Mouse (Mus musculus) MEL (cell line): Measurements from ENCODE around the gene D630003M21Rik. TPM values are rescaled to one million over a fixed set of nuclear protein-coding genes. Genes with fewer than 3 reads are reported as not detected.

Experiments used
- DNase-seq: peaks from one replicate; pipeline ENCODE4 v3.0.0; 2011; ENCODE audit warnings: low read depth, low spot score
- H3K27ac ChIP-seq: 2 replicates; pipeline ENCODE4 v1.5.1; 2012; ENCODE audit warnings: low read depth, mild to moderate bottlenecking, control low read depth, low read length, moderate library complexity; ENCODE audit not compliant: control insufficient read depth
- H3K27me3 ChIP-seq, 2 experiments: fragments of 150-350 bp in 1 of 2; sonication (generic) in 1 of 2; 2 replicates each; pipeline ENCODE4 v1.6.1; 2012; ENCODE audit warnings: low read length in 2 of 2, mild to moderate bottlenecking in 2 of 2, improper control_type of control experiment in 1 of 2, moderate library complexity in 1 of 2; ENCODE audit not compliant: insufficient read depth in 2 of 2, control insufficient read depth in 1 of 2
- H3K36me3 ChIP-seq, 2 experiments: 2 replicates each; pipeline ENCODE4 v1.6.1; 2012 to 2014; ENCODE audit warnings: low read length in 2 of 2, improper control_type of control experiment in 1 of 2, inconsistent platforms in 1 of 2, mild to moderate bottlenecking in 1 of 2; ENCODE audit not compliant: insufficient read depth in 2 of 2, control insufficient read depth in 1 of 2
- H3K4me1 ChIP-seq, 2 experiments: fragments of 150-350 bp in 1 of 2; sonication (generic) in 1 of 2; 2 replicates each; pipeline ENCODE4 v1.6.1; 2012; ENCODE audit warnings: low read length in 2 of 2, improper control_type of control experiment in 1 of 2, mild to moderate bottlenecking in 1 of 2; ENCODE audit not compliant: insufficient read depth in 2 of 2, control insufficient read depth in 1 of 2
- H3K4me3 ChIP-seq, 2 experiments: fragments of 150-350 bp in 1 of 2; sonication (generic) in 1 of 2; 2 replicates each; pipeline ENCODE4 v1.5.1; 2012; ENCODE audit warnings: low read depth in 2 of 2, low read length in 2 of 2, mild to moderate bottlenecking in 2 of 2, moderate library complexity in 2 of 2, control low read depth in 1 of 2, improper control_type of control experiment in 1 of 2; ENCODE audit not compliant: control insufficient read depth in 1 of 2, insufficient read depth in 1 of 2
- H3K79me2 ChIP-seq: 2 replicates; pipeline ENCODE4 v1.6.1; 2012; ENCODE audit warnings: mild to moderate bottlenecking, low read length, moderate library complexity; ENCODE audit not compliant: control insufficient read depth, poor library complexity, insufficient read depth
- H3K9ac ChIP-seq: 2 replicates; pipeline ENCODE4 v1.6.1; 2012; ENCODE audit warnings: low read depth, mild to moderate bottlenecking, control low read depth, low read length, moderate library complexity; ENCODE audit not compliant: control insufficient read depth, poor library complexity, severe bottlenecking
- H3K9me3 ChIP-seq: fragments of 150-350 bp; sonication (generic); replicated peaks from 2 replicates; pipeline ENCODE4 v1.6.1; 2012; ENCODE audit warnings: mild to moderate bottlenecking, low read length, improper control_type of control experiment, moderate library complexity; ENCODE audit not compliant: insufficient read depth
- BHLHE40 ChIP-seq: IDR thresholded peaks from 2 replicates; pipeline ENCODE4 v1.6.1; 2012; ENCODE audit warnings: low read depth, mild to moderate bottlenecking, inconsistent platforms, low read length, improper control_type of control experiment, borderline replicate concordance
- CHD1 ChIP-seq: IDR thresholded peaks from 2 replicates; pipeline ENCODE4 v1.6.1; 2012; ENCODE audit warnings: low read depth, mild to moderate bottlenecking, inconsistent platforms, low read length, improper control_type of control experiment
- CHD2 ChIP-seq: IDR thresholded peaks from 2 replicates; pipeline ENCODE4 v1.6.1; 2011; ENCODE audit warnings: low read length, improper control_type of control experiment
- EP300 ChIP-seq, 2 experiments: IDR thresholded peaks; 2 replicates each; pipeline ENCODE4 v1.6.1; 2011; ENCODE audit warnings: improper control_type of control experiment in 2 of 2, low read length in 2 of 2, low read depth in 1 of 2, mild to moderate bottlenecking in 1 of 2
- GABPA ChIP-seq: IDR thresholded peaks from 2 replicates; pipeline ENCODE4 v1.6.1; 2012; ENCODE audit warnings: low read depth, mild to moderate bottlenecking, inconsistent platforms, low read length, improper control_type of control experiment, moderate library complexity
- GATA1 ChIP-seq: IDR thresholded peaks from 2 replicates; pipeline ENCODE4 v1.6.1; 2011; ENCODE audit warnings: low read depth, low read length, improper control_type of control experiment
- MAFK ChIP-seq: IDR thresholded peaks from 2 replicates; pipeline ENCODE4 v1.6.1; 2011; ENCODE audit warnings: low read depth, mild to moderate bottlenecking, low read length, improper control_type of control experiment, borderline replicate concordance
- MAZ ChIP-seq: IDR thresholded peaks from 2 replicates; pipeline ENCODE4 v1.6.1; 2012; ENCODE audit warnings: low read depth, mild to moderate bottlenecking, inconsistent platforms, low read length, improper control_type of control experiment
- MYB ChIP-seq: IDR thresholded peaks from 2 replicates; pipeline ENCODE4 v1.6.1; 2011; ENCODE audit warnings: mild to moderate bottlenecking, low read depth, low read length, improper control_type of control experiment
- NELFE ChIP-seq: IDR thresholded peaks from 2 replicates; pipeline ENCODE4 v1.6.1; 2011; ENCODE audit warnings: low read depth, low read length, improper control_type of control experiment
- NRF1 ChIP-seq: IDR thresholded peaks from 2 replicates; pipeline ENCODE4 v1.6.1; 2014; ENCODE audit warnings: low read depth, mild to moderate bottlenecking, inconsistent platforms, low read length, improper control_type of control experiment, moderate library complexity; ENCODE audit not compliant: poor library complexity, insufficient read depth, severe bottlenecking
- POLR2A ChIP-seq, 2 experiments: IDR thresholded peaks; 2 replicates each; pipeline ENCODE4 v1.6.1; 2011 to 2012; ENCODE audit warnings: low read length in 2 of 2, mild to moderate bottlenecking in 2 of 2, control low read depth in 1 of 2, improper control_type of control experiment in 1 of 2, low read depth in 1 of 2, moderate library complexity in 1 of 2; ENCODE audit not compliant: control insufficient read depth in 1 of 2, insufficient read depth in 1 of 2, poor library complexity in 1 of 2
- POLR2AphosphoS2 ChIP-seq: IDR thresholded peaks from 2 replicates; pipeline ENCODE4 v1.6.1; 2011; ENCODE audit warnings: low read length, improper control_type of control experiment
- POLR2AphosphoS5 ChIP-seq: IDR thresholded peaks from 2 replicates; pipeline ENCODE4 v1.6.1; 2012; ENCODE audit warnings: low read depth, borderline replicate concordance, mild to moderate bottlenecking, inconsistent platforms, low read length, moderate library complexity, mixed read lengths
- RCOR1 ChIP-seq: IDR thresholded peaks from 2 replicates; pipeline ENCODE4 v1.6.1; 2012; ENCODE audit warnings: low read depth, mild to moderate bottlenecking, inconsistent platforms, low read length, improper control_type of control experiment
- SIN3A ChIP-seq: IDR thresholded peaks from 2 replicates; pipeline ENCODE4 v1.6.1; 2012; ENCODE audit warnings: low read length, improper control_type of control experiment, inconsistent platforms
- SMC3 ChIP-seq: IDR thresholded peaks from 2 replicates; pipeline ENCODE4 v1.6.1; 2011; ENCODE audit warnings: low read depth, low read length, improper control_type of control experiment
- TAL1 ChIP-seq: IDR thresholded peaks from 2 replicates; pipeline ENCODE4 v1.6.1; 2012; ENCODE audit warnings: mild to moderate bottlenecking, inconsistent platforms, low read length, moderate library complexity, mixed read lengths
- TBP ChIP-seq: IDR thresholded peaks from 2 replicates; pipeline ENCODE4 v1.8.0; 2011; ENCODE audit warnings: low read depth, low read length, improper control_type of control experiment
- TCF12 ChIP-seq: IDR thresholded peaks from 2 replicates; pipeline ENCODE4 v1.6.1; 2014; ENCODE audit warnings: low read depth, mild to moderate bottlenecking, inconsistent platforms, low read length, improper control_type of control experiment, moderate library complexity
- USF1 ChIP-seq: IDR thresholded peaks from 2 replicates; pipeline ENCODE4 v1.6.1; 2014; ENCODE audit warnings: low read depth, mild to moderate bottlenecking, inconsistent platforms, low read length, improper control_type of control experiment, moderate library complexity
- ZC3H11A ChIP-seq: IDR thresholded peaks from 2 replicates; pipeline ENCODE4 v1.6.1; 2012; ENCODE audit warnings: low read depth, mild to moderate bottlenecking, inconsistent platforms, low read length, improper control_type of control experiment
- ZMIZ1 ChIP-seq: IDR thresholded peaks from 2 replicates; pipeline ENCODE4 v1.6.1; 2012; ENCODE audit warnings: low read depth, mild to moderate bottlenecking, inconsistent platforms, low read length, improper control_type of control experiment, moderate library complexity
- ZNF384 ChIP-seq: IDR thresholded peaks from 2 replicates; pipeline ENCODE4 v1.6.1; 2012; ENCODE audit warnings: low read depth, mild to moderate bottlenecking, inconsistent platforms, low read length, improper control_type of control experiment
- polyA plus RNA-seq, 2 experiments: library from polyadenylated mRNA; stranded (reverse) in 1 of 2; unstranded in 1 of 2; fragments of >175 nt in 1 of 2; fragments of >200 nt in 1 of 2; gene quantifications; 2 replicates each; pipeline versions ENCODE4 v1.2.1 to v1.2.4; 2012; ENCODE audit warnings: low replicate concordance in 2 of 2, low read depth in 1 of 2; ENCODE audit not compliant: insufficient read length in 2 of 2, insufficient read depth in 1 of 2, missing spikeins in 1 of 2
- total RNA-seq: library from RNA; depleted of rRNA; stranded (reverse); fragments of 300-350 nt; gene quantifications from 2 replicates; pipeline ENCODE4 v1.2.3, GENCODE M21; 2012

The D630003M21Rik gene
- total and polyA plus RNA-seq, 3 experiments = 0.10 TPM; not detected in 2

- H3K9me3 ChIP-seq = no peaks in the 10 kb centered on the region
- H3K79me2 ChIP-seq = no peaks in the 10 kb centered on the region
- H3K4me3 ChIP-seq = no peak overlapping the region
- TF ChIP-seq POLR2AphosphoS5 (no peak), SIN3A (no peak), BHLHE40 (no peak), POLR2A (IDR thresholded peaks at IDR 0.05; ENCODE audit: control insufficient read depth in 1 of 2, insufficient read depth in 1 of 2, low read depth in 1 of 2, low read length in 2 of 2, poor library complexity in 1 of 2) (no peak), ZC3H11A (no peak), TBP (no peak), NELFE (no peak), GABPA (no peak), EP300 (IDR thresholded peaks at IDR 0.05; ENCODE audit: low read depth in 1 of 2, low read length in 2 of 2) (no peak), SMC3 (no peak), TCF12 (no peak), MAFK (no peak)
- no peak overlapping the region for H3K27ac ChIP-seq
- H3K4me1 ChIP-seq = peaks cover 1 to 4% of the 10 kb centered on the region in 2 experiments; a peak in 2 of 4 replicates
- no peak for DNase-seq
- H3K9ac ChIP-seq = no peak overlapping the region
- H3K36me3 ChIP-seq = peaks cover 0 to 2% of the 10 kb centered on the region in 2 experiments; a peak in 2 of 4 replicates
- H3K27me3 ChIP-seq = no peaks in the 10 kb centered on the region
These were observed 92.8 kb downstream of the D630003M21Rik start for GRCm38 (mm10) chr2:158136205-158136604.

- H3K4me3 ChIP-seq = no peak overlapping the region
- H3K27me3 ChIP-seq = no peaks in the 10 kb centered on the region
- no peak for DNase-seq
- no peaks in the 10 kb centered on the region for H3K9me3 ChIP-seq
- H3K36me3 ChIP-seq = no peaks in the 10 kb centered on the region
- no peaks in the 10 kb centered on the region for H3K4me1 ChIP-seq
- TF ChIP-seq POLR2A (IDR thresholded peaks at IDR 0.05; ENCODE audit: control insufficient read depth in 1 of 2, insufficient read depth in 1 of 2, low read depth in 1 of 2, low read length in 2 of 2, poor library complexity in 1 of 2) (no peak), TAL1 (no peak), ZMIZ1 (no peak), NRF1 (no peak), GATA1 (no peak), POLR2AphosphoS2 (no peak), TCF12 (no peak), TBP (no peak), CHD1 (no peak), MYB (no peak), CHD2 (no peak), ZNF384 (no peak), SIN3A (no peak), POLR2AphosphoS5 (no peak), MAZ (no peak), BHLHE40 (no peak), RCOR1 (no peak), USF1 (no peak), GABPA (no peak)
- no peaks in the 10 kb centered on the region for H3K79me2 ChIP-seq
- no peak overlapping the region for H3K9ac ChIP-seq
- no peak overlapping the region for H3K27ac ChIP-seq
These were observed 96.0 kb downstream of the D630003M21Rik start for GRCm38 (mm10) chr2:158133050-158133449.
